Mouse (Mus musculus): ENCODE measurements around the gene Snd1. TPM values are rescaled to one million over a fixed set of nuclear protein-coding genes. Genes with fewer than 3 reads are reported as not detected.

The Snd1 gene
- polyA plus RNA-seq, 1 experiment: 35.6 TPM

DNA sequence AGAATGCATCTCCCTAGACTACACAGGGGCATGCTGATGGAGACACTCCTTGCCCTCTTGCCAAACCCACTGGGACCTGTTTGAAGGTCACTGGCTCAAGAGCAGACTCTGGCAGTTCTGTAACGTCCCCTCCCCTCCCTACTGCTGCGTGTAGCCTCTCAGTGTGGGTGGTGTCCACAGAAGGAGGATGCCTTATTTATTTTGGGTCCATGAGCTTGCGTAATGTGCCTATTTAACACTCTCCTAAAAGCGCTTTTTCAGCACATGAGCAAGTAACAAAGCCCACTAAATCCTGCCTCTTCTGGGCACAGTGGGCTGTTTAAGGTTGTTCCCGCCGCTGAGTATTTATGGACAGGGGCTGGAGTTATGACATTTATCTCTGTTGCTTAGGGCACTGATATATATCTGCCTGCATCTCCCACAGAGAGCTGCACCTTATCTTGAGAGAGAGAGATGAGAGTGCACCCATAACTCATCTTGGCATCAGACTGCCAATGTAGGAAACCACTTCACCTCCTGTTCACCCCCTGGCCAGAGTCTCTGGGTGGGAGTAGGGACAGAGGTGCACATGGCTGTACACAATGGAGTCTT lies 293.0 kb downstream of the Snd1 start:
- Histone ChIP-seq H3K4me1 (ENCODE audit: control insufficient read depth, insufficient read depth, low read length) (no peaks in the 10 kb centered on the region; the same call in 1 of the 2 replicates), H3K27ac (ENCODE audit: control insufficient read depth, insufficient read depth, low read depth, low read length, poor library complexity) (no peak overlapping the region), H3K4me3 (replicated peaks; ENCODE audit: control insufficient read depth, low read depth, low read length) (no peak overlapping the region)
- no peak for TF ChIP-seq CTCF (IDR thresholded peaks at IDR 0.05; ENCODE audit: control insufficient read depth, insufficient read depth, low read length)
- 82% methylated on average over 6 of the region's 6 CpGs for WGBS

DNA sequence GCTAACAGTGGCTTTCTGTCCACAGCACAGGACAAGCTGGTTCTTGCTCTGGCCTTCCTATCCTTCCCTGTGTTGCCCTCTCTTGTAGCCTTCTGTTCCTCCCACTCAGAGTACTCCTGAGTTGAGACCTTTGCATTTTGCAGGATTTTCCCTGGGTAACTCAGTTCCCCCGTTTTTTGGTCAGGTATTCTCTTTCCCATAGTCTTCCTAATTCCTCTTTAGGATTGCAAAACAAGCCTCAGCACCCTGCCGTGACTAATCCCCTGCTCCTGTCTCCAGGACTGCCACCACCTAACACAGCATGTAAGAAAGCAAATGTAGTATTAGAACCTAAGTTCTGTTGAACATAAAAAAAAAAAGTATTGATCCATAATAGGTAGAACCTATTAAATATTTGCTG lies 296.4 kb downstream of the Snd1 start:
- Histone ChIP-seq H3K4me1 (ENCODE audit: control insufficient read depth, insufficient read depth, low read length) (no peaks in the 10 kb centered on the region; the same call in 1 of the 2 replicates), H3K4me3 (replicated peaks; ENCODE audit: control insufficient read depth, low read depth, low read length) (no peak overlapping the region), H3K27ac (ENCODE audit: control insufficient read depth, insufficient read depth, low read depth, low read length, poor library complexity) (no peak overlapping the region)
- 36% methylated on average over 2 of the region's 2 CpGs for WGBS
- TF ChIP-seq CTCF (IDR thresholded peaks at IDR 0.05; ENCODE audit: control insufficient read depth, insufficient read depth, low read length): no peak
- no peak for TF ChIP-seq POLR2A (IDR thresholded peaks at IDR 0.05; ENCODE audit: borderline replicate concordance, control insufficient read depth, low read depth, low read length)

DNA sequence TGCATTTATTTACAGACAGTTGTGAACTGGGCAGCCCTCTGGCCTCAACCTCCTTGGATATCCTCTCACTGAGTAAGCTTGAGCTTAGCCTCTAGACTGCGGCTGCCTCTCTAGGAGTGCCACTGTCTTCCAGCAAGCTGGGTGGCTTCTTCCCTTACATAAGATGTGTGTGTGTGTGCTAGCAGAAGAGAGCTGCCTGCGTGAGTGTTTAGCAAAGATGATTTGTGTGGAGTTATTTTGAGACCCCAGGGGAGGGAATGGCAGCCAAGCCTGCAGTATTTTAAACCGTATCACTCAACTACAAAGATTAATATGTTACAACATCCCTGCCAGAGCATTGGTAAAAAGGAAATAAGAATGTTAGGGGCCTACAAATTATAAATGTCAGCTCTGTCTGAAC lies 306.8 kb downstream of the Snd1 start:
- WGBS: 81% methylated on average over 3 of the region's 3 CpGs
- Histone ChIP-seq H3K4me3 (replicated peaks; ENCODE audit: control insufficient read depth, low read depth, low read length) (no peak overlapping the region), H3K27ac (ENCODE audit: control insufficient read depth, insufficient read depth, low read depth, low read length, poor library complexity) (no peak overlapping the region), H3K4me1 (ENCODE audit: control insufficient read depth, insufficient read depth, low read length) (no peaks in the 10 kb centered on the region)
- TF ChIP-seq CTCF (IDR thresholded peaks at IDR 0.05; ENCODE audit: control insufficient read depth, insufficient read depth, low read length) (no peak), POLR2A (IDR thresholded peaks at IDR 0.05; ENCODE audit: borderline replicate concordance, control insufficient read depth, low read depth, low read length) (no peak)

DNA sequence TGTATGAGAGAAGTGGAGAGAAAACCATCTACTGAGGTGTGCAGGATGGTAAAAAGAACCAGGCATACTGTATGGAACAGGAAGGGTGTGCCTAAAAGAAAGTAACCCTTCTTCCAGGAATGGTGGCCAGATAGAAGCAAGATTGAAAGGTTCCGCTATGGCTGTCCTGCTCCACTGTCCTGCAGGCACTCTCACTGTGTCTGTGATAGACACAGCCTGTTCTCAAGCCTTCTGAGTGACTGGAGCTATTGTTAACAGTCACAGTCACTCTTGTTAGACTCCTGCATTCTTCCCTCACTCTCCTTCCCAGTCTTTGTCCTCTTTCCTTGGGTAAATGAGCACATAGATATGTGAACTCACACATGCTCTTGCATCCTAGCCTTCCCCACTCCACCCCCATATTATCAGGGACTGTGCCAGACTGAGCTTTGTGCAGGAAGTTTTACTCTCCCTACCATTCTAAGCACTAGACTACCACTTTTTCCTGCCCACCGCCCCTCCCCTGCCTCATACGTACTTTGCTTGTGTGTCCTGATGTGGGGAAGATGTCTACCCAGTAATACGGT lies 308.2 kb downstream of the Snd1 start:
- no peak overlapping the region for H3K4me3 ChIP-seq (replicated peaks; ENCODE audit: control insufficient read depth, low read depth, low read length)
- TF ChIP-seq POLR2A (IDR thresholded peaks at IDR 0.05; ENCODE audit: borderline replicate concordance, control insufficient read depth, low read depth, low read length) (no peak), CTCF (IDR thresholded peaks at IDR 0.05; ENCODE audit: control insufficient read depth, insufficient read depth, low read length) (no peak)
- H3K4me1 ChIP-seq (ENCODE audit: control insufficient read depth, insufficient read depth, low read length): no peaks in the 10 kb centered on the region
- no peak overlapping the region for H3K27ac ChIP-seq (ENCODE audit: control insufficient read depth, insufficient read depth, low read depth, low read length, poor library complexity)
- 81% methylated on average over 4 of the region's 4 CpGs for WGBS

DNA sequence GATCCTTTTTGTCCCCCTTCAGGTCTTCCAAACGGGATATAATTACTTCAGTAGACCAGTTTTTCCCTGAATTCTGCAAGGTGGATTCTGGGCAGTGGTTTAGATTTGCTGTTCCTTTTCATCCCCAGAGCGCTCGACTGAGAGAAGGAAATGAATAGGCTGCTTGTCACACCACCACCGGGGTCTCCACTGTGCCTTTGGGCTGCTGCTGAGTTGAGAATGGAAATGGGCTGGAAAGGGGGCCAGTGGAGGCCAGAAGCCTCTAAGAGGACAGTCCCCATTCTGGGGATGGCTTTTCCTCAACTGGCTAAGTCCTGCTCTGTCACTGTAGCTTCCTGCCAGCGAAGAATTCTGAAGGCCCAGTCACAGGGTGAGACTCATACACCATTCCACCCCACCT lies 309.0 kb downstream of the Snd1 start:
- TF ChIP-seq CTCF (IDR thresholded peaks at IDR 0.05; ENCODE audit: control insufficient read depth, insufficient read depth, low read length): no peak
- TF ChIP-seq POLR2A (IDR thresholded peaks at IDR 0.05; ENCODE audit: borderline replicate concordance, control insufficient read depth, low read depth, low read length): no peak
- Histone ChIP-seq H3K4me1 (ENCODE audit: control insufficient read depth, insufficient read depth, low read length) (no peaks in the 10 kb centered on the region), H3K4me3 (replicated peaks; ENCODE audit: control insufficient read depth, low read depth, low read length) (no peak overlapping the region), H3K27ac (ENCODE audit: control insufficient read depth, insufficient read depth, low read depth, low read length, poor library complexity) (no peak overlapping the region)
- WGBS: 79% methylated on average over 5 of the region's 5 CpGs

DNA sequence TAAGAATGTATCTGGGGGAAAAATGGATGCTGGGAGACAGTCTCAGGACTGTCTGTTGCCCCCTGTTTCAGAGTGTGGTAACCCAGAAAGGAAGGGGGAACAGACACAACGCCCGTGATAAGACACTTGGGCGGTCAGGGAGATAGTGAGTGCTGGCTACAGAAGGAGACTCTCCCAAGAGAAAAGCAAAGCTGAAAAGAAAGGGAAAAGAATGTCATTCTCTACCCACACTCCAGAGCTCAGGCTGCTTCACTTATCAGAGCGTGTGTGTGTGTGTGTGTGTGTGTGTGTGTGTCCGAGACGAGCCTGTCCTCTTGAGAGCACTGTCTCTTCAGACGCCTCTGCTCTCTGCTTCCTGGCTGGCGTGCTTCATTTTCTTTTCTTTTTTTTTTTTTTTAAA lies 310.8 kb downstream of the Snd1 start:
- no peak overlapping the region for H3K4me3 ChIP-seq (replicated peaks; ENCODE audit: control insufficient read depth, low read depth, low read length)
- no peak overlapping the region for H3K27ac ChIP-seq (ENCODE audit: control insufficient read depth, insufficient read depth, low read depth, low read length, poor library complexity)
- H3K4me1 ChIP-seq (ENCODE audit: control insufficient read depth, insufficient read depth, low read length): no peaks in the 10 kb centered on the region
- TF ChIP-seq POLR2A (IDR thresholded peaks at IDR 0.05; ENCODE audit: borderline replicate concordance, control insufficient read depth, low read depth, low read length) (no peak), CTCF (IDR thresholded peaks at IDR 0.05; ENCODE audit: control insufficient read depth, insufficient read depth, low read length) (no peak)
- WGBS: 57% methylated on average over 8 of the region's 8 CpGs

DNA sequence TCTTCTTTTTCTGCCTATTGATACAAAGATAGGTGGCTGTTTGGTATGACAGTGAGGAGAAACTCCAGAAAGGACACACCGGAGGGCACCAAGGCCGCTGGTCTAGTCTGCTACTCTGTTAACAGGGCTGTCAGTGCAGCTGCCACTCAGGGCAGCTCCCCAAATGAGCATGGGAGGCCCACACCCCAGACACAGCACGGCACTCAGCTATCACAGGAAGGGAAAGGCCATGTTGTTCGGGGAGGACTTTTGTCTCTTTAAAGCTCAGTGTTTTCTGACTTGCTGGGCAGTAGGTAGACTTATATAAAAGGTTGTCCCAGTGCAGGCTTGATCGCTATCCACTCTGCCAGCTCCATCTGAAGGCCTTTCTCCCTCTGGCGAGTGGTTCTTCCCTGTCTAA lies 312.2 kb downstream of the Snd1 start:
- H3K4me1 ChIP-seq (ENCODE audit: control insufficient read depth, insufficient read depth, low read length): no peaks in the 10 kb centered on the region
- TF ChIP-seq POLR2A (IDR thresholded peaks at IDR 0.05; ENCODE audit: borderline replicate concordance, control insufficient read depth, low read depth, low read length): no peak
- no peak for TF ChIP-seq CTCF (IDR thresholded peaks at IDR 0.05; ENCODE audit: control insufficient read depth, insufficient read depth, low read length)
- no peak overlapping the region for H3K27ac ChIP-seq (ENCODE audit: control insufficient read depth, insufficient read depth, low read depth, low read length, poor library complexity)
- H3K4me3 ChIP-seq (replicated peaks; ENCODE audit: control insufficient read depth, low read depth, low read length): no peak overlapping the region
- 76% methylated on average over 6 of the region's 6 CpGs for WGBS

DNA sequence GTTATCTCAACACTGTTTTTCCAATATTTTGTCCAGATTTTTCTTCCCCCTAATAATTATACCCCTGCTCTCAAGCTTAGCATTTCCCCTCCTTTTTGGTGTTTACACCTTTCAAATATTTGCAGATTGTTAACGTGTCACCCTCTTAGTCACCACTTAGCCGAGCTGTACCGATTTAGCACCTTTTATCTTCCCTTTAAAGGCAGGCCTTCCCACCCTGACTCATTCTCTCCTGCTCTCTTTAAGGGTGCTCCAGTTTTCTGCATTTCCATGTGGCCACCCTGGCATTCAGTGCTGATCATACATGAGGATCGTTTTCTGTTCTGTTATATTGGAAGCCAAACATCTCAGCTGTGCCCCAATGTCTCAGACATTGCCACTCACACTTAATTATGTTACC lies 314.7 kb downstream of the Snd1 start:
- Histone ChIP-seq H3K4me1 (ENCODE audit: control insufficient read depth, insufficient read depth, low read length) (no peaks in the 10 kb centered on the region), H3K4me3 (replicated peaks; ENCODE audit: control insufficient read depth, low read depth, low read length) (no peak overlapping the region), H3K27ac (ENCODE audit: control insufficient read depth, insufficient read depth, low read depth, low read length, poor library complexity) (no peak overlapping the region)
- 74% methylated on average over 4 of the region's 4 CpGs for WGBS
- TF ChIP-seq CTCF (IDR thresholded peaks at IDR 0.05; ENCODE audit: control insufficient read depth, insufficient read depth, low read length) (no peak), POLR2A (IDR thresholded peaks at IDR 0.05; ENCODE audit: borderline replicate concordance, control insufficient read depth, low read depth, low read length) (no peak)

DNA sequence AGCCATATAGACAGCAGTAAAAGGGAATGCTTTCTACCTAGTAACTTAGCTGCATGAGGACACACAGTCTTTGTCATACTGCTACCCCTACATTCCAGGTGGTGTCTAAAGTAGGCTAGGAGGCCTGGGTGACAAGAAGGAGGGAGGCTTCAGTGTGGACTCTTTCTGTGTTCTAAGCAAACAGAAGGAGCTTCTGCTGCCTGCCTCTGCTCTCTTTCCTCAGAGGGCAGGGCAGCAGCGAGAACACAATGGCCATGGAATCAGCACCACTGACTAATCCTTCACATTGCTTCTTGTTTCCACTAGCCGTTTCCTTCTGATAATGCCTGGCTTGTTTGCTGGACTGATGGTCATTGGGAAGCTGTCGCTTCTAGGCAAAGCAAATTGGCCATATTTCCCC lies 316.2 kb downstream of the Snd1 start:
- no peak overlapping the region for H3K4me3 ChIP-seq (replicated peaks; ENCODE audit: control insufficient read depth, low read depth, low read length)
- no peak overlapping the region for H3K27ac ChIP-seq (ENCODE audit: control insufficient read depth, insufficient read depth, low read depth, low read length, poor library complexity)
- H3K4me1 ChIP-seq (ENCODE audit: control insufficient read depth, insufficient read depth, low read length): no peaks in the 10 kb centered on the region
- 68% methylated on average over 3 of the region's 3 CpGs for WGBS
- TF ChIP-seq CTCF (IDR thresholded peaks at IDR 0.05; ENCODE audit: control insufficient read depth, insufficient read depth, low read length): no peak
- no peak for TF ChIP-seq POLR2A (IDR thresholded peaks at IDR 0.05; ENCODE audit: borderline replicate concordance, control insufficient read depth, low read depth, low read length)
